Mouse (Mus musculus): ENCODE results near the gene Hspa1l.
"Not testable (repeated sequence)": the region's sequence is repeated elsewhere in the genome, so short reads cannot be mapped to it uniquely, and the experiment has no call there.

Hspa1l gene

GRCm38 (mm10) chr17:34951636-34952377, 20.7 kb upstream of the Hspa1l start:
- DNase-seq = no peak

DNA sequence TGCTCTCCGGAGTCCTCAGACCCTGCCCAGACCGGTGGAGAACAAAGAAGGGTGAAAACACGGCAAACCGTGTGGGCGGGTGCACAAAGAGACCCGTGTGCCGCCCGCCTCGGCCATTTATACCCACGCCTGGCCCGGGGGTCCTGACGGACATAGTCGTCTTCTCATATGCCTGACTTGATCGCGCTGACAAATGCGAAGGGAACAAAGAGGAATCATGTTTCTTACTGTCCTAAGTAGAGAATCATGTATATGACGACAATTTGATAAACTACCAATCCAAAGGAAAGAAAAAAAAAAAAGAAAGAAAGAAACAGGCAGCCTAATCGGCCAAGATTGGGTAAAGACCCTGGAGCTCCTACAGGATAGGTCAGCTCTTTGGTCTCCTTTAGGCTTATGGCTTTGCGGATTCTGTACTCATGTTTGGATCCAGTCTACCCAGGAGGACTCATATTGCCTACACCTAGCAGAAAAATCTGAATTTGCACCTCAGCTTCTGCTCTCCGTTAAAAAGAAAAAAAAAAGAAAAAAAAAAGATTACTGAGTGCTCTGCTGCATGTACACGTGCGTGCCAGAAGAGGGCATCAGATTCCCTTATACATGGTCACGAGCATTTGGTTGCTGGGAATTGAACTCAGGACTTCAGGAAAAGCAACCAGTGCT, 20.0 kb upstream of the Hspa1l start:
- DNase-seq = peak; percentile 86 to 87

- DNase-seq = no peak
Measured at GRCm38 (mm10) chr17:34953258-34953657, 19.2 kb upstream of the Hspa1l start.

DNA sequence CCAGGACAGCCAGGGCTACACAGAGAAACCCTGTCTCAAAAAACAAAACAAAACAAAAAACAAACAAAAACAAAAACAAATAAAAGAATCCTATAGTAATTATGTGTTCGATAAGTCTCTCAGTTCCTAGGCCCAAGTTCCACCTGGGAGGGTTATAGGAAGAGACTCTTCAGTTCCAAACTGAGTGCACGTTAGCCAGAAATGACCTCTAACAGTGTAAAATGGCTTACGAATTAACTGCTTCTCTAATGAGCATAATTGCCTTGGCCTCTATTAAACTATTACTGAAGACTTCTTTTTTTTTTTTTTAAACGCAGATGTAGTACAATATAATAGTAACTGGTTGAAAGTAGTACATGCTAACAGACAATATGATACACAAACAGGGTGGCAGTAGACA, 18.6 kb upstream of the Hspa1l start:
- no peak for DNase-seq

DNA sequence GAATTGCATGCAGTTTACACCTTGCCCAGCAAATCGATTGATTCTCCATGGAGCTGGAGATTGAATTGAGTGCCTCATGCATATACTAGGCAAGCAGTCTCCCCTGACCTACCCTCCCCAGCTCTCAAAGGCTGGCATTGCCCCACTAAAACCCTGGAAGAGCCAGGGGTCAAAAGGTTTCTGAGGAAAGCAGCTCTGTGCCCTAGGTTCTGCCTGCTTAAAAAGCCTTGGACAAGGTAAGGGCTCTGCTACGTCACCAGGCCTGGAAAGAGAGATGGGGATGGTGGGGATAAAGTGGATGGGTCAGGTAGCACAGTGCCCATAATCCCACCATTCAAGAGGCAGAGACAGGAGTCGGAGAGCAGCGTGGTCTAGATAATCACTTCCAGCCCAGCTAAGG, 17.7 kb upstream of the Hspa1l start:
- DNase-seq = no peak

- DNase-seq = no peak
Measured at GRCm38 (mm10) chr17:34955884-34956283, 16.6 kb upstream of the Hspa1l start.

DNA sequence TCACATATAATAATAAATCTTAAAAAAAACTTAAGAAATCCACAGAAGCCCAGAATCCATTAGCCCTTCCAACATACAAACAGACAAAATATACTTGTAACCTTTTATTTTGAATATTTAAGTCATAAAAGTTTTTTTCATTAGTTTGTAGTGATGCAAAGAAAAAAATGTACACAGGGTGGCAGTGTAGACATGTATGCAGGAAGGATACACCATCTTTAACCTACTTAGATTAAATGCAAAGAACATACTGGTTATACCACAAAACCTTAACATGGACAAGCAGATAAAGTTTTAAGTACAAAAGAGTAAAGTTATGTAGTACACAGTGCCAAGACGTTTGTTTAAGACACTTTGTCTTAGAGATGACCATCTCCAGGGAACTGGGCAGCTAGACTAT, 16.2 kb upstream of the Hspa1l start:
- DNase-seq = peak in 1 of 2 experiments; percentile 17

DNA sequence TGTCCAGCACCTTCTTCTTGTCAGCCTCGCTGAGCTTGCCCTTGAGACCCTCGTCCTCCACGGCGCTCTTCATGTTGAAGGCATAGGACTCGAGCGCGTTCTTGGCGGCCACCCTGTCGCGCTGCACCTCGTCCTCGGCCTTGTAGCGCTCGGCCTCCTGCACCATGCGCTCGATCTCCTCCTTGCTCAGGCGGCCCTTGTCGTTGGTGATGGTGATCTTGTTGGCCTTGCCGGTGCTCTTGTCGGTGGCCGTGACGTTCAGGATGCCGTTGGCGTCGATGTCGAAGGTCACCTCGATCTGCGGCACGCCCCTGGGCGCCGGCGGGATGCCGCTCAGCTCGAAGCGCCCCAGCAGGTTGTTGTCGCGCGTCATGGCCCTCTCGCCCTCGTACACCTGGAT, 15.2 kb upstream of the Hspa1l start:
- DNase-seq = not testable (repeated sequence)

- DNase-seq = not testable (repeated sequence)
Measured at GRCm38 (mm10) chr17:34957966-34958365, 14.5 kb upstream of the Hspa1l start.

DNA sequence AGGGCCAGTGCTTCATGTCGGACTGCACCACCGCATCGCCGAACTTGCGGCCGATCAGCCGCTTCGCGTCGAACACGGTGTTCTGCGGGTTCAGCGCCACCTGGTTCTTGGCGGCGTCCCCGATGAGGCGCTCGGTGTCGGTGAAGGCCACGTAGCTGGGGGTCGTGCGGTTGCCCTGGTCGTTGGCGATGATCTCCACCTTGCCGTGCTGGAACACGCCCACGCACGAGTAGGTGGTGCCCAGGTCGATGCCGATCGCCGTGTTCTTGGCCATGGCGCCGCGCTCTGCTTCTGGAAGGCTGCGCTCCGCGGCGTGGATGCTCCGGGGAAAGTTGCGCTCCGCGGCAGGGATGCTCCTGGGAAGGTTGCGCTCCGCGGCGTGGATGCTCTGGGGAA, 13.8 kb upstream of the Hspa1l start:
- not testable (repeated sequence) for DNase-seq

- peak; percentile 70 to 72 for DNase-seq
Measured at GRCm38 (mm10) chr17:34959130-34959778, 13.2 kb upstream of the Hspa1l start, which contains the start of gene Hspa1b. Hspa1b (minus strand) TSS chr17:34959238.

- DNase-seq = no peak
Measured at GRCm38 (mm10) chr17:34959881-34960515, 12.5 kb upstream of the Hspa1l start.

DNA sequence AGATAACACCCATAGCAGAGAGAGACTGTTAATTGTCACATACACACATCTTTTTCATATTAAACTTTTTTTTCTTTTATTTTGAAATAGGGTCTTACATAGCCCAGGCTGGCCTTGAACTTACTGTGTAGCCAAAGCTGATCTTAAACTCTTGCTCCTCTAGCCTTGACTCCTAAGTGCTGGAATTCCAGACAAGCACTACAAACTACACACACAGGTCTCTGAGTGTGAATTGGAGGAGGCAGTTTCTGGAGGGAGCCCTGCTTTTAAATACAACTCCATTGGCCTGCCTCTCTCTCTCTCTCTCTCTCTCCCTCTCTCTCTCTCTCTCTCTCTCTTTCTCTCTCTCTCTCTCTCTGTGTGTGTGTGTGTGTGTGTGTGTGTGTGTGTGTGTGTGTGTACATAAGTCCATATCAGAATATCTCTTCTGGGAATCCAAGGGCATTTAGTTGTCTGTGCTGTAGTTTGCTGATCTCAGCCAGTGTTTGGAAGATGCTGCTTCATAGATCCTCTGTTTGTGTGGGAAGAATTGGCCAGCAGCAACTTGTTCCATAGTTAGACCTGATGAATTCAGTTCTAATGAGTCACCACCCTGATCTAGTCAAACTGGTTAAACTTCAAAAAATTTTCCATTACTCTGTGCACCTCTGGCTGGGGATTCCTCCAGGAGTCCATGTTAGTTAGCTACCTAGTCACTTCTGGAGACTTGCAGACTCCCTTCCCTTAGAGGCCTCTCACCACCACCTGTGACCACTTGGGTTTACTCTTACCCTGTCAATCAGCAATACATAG, 11.6 kb upstream of the Hspa1l start:
- DNase-seq = no peak

GRCm38 (mm10) chr17:34962125-34962524, 10.4 kb upstream of the Hspa1l start:
- no peak for DNase-seq

DNA sequence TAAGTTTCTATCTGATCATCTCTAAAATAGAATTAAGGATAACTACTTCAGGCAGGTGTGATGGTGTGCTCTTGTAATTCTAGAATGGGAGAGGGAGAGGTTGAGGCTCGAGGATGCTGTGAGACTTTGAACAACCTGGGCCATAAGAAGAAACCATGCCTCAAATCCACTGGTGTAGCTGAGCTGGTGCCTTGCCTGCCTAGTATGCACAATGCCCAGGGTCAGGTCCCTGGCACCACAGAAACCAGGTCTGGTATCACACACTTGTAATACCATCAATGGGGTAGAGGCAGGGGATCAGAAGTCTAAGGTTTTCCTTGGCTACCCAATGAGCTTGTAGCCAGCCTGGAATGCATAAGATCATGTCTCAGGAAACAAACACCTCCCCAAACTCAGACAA, 9.7 kb upstream of the Hspa1l start:
- no peak for DNase-seq

GRCm38 (mm10) chr17:34964640-34965049, 7.9 kb upstream of the Hspa1l start:
- no peak for DNase-seq

DNA sequence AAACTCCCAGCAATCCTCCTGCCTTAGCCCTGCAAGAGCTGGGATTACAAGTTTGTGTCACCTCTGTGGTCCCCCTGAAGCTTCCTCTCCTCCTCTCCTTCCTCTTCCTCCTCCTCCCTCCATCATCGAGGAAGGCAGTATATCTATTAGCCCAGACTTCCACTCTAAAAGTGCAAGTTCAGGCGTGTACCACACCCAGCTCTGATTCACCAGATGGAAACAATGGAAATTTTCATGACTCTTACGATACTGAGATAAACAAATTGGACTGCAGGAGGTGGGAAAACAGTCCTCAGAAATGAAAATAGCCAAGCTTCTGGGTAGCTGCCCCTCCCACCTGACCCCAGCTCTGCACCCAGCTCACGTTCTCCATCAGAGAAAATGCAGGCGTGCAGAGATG, 6.9 kb upstream of the Hspa1l start:
- DNase-seq = no peak

GRCm38 (mm10) chr17:34969822-34970221, 2.7 kb upstream of the Hspa1l start, which contains the start of gene Gm20481:
Gm20481 (plus strand) TSS chr17:34969912.
- not testable (repeated sequence) for DNase-seq

DNA sequence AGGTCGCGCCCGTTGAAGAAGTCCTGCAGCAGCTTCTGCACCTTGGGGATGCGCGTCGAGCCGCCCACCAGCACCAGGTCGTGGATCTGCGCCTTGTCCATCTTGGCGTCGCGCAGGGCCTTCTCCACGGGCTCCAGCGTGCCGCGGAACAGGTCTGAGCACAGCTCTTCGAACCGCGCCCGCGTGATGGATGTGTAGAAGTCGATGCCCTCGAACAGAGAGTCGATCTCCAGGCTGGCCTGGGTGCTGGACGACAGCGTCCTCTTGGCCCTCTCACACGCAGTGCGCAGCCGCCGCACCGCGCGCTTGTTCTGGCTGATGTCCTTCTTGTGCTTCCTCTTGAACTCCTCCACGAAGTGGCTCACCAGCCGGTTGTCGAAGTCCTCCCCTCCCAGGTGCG, 1.7 kb upstream of the Hspa1l start:
- DNase-seq = peak in 1 of 2 experiments; percentile 9

DNA sequence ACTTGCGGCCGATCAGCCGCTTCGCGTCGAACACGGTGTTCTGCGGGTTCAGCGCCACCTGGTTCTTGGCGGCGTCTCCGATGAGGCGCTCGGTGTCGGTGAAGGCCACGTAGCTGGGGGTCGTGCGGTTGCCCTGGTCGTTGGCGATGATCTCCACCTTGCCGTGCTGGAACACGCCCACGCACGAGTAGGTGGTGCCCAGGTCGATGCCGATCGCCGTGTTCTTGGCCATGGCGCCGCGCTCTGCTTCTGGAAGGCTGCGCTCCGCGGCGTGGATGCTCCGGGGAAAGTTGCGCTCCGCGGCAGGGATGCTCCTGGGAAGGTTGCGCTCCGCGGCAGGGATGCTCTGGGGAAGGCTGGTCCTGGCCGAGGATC, 822 bp upstream of the Hspa1l start:
- not testable (repeated sequence) for DNase-seq

GRCm38 (mm10) chr17:34975581-34976492, 3.3 kb downstream of the Hspa1l start:
- no peak for DNase-seq
